9 mouse cellular contexts compared by ENCODE assay signal in genomic region chr6:94592710-94593109, GRCm38 (mm10).
DNase-seq lines count a peak whose midpoint lies in the region; ATAC-seq and TF ChIP-seq lines count a peak whose summit lies in the region.
"Had no signal": no experiment of that assay in that cellular context is flagged by ENCODE, and none has a peak within 500 bp of the region (broad histone marks: within the 10 kb centered on the region; RNA-seq: fewer than 3 reads in every experiment).

No protein-coding gene starts in this region.

- peak; percentile 10 for DNase-seq in gastrocnemius, adult 2 months
- DNase-seq in gastrocnemius, postnatal 14 days, result no peak
- peak; percentile 11 for DNase-seq in midbrain, embryonic 10.5 days (ENCODE audit: low spot score)
- DNase-seq in hindbrain, embryonic 14.5 days (ENCODE audit: low spot score), result no peak
- no peak for DNase-seq in c-Kit-positive CD71-positive TER-119-positive erythroid progenitor cells, embryonic 14.5 days (ENCODE audit: low spot score)
- no peak for DNase-seq in cerebellum, postnatal 4 days (ENCODE audit: low spot score in 2 of 2)

- no peak overlapping the region for H3K9ac ChIP-seq in midbrain, embryonic 16.5 days (ENCODE audit: low read depth, low read length)
- peak overlapping the region; percentile 24; the same call in 1 of the 2 replicates for H3K9ac ChIP-seq in hindbrain, embryonic 14.5 days
- H3K9ac ChIP-seq in neural tube, embryonic 14.5 days (replicated peaks; ENCODE audit: low read depth, low read length), result no peak overlapping the region

- no peak for ATAC-seq in midbrain, embryonic 16.5 days
- ATAC-seq in hindbrain, embryonic 14.5 days (ENCODE audit: low FRiP score), result peak; percentile 48; the same call in 1 of the 2 replicates
- ATAC-seq in neural tube, embryonic 14.5 days (ENCODE audit: low read depth), result peak; percentile 81

- no peak overlapping the region for H3K4me2 ChIP-seq in midbrain, embryonic 16.5 days (ENCODE audit: low read length)
- peak overlapping the region; percentile 19; the same call in 1 of the 2 replicates for H3K4me2 ChIP-seq in hindbrain, embryonic 14.5 days (replicated peaks)
- no peak overlapping the region for H3K4me2 ChIP-seq in neural tube, embryonic 14.5 days (ENCODE audit: low read depth, low read length)

- H3K27me3 ChIP-seq in midbrain, embryonic 10.5 days (ENCODE audit: low read depth, poor library complexity, severe bottlenecking), result no peaks in the 10 kb centered on the region
- no peaks in the 10 kb centered on the region for H3K27me3 ChIP-seq in midbrain, embryonic 16.5 days (ENCODE audit: control insufficient read depth, insufficient read depth, low read depth, low read length)
- no peaks in the 10 kb centered on the region for H3K27me3 ChIP-seq in hindbrain, embryonic 14.5 days (ENCODE audit: control insufficient read depth, insufficient read depth, low read length)
- H3K27me3 ChIP-seq in neural tube, embryonic 14.5 days (ENCODE audit: control insufficient read depth, insufficient read depth, low read length), result no peaks in the 10 kb centered on the region

- no peak for TF ChIP-seq CTCF in gastrocnemius, adult 2 months (IDR thresholded peaks at IDR 0.05)

- peaks cover 16% of the 10 kb centered on the region for H3K4me1 ChIP-seq in midbrain, embryonic 10.5 days
- peaks cover 8% of the 10 kb centered on the region for H3K4me1 ChIP-seq in midbrain, embryonic 16.5 days (ENCODE audit: control insufficient read depth, insufficient read depth, low read length)
- peaks cover 25% of the 10 kb centered on the region for H3K4me1 ChIP-seq in hindbrain, embryonic 14.5 days (replicated peaks; ENCODE audit: control insufficient read depth, insufficient read depth, low read length)
- peaks cover 6% of the 10 kb centered on the region; the same call in 1 of the 2 replicates for H3K4me1 ChIP-seq in neural tube, embryonic 14.5 days (ENCODE audit: control insufficient read depth, insufficient read depth, low read length)

- no peaks in the 10 kb centered on the region for H3K9me3 ChIP-seq in midbrain, embryonic 10.5 days (replicated peaks)
- no peaks in the 10 kb centered on the region for H3K9me3 ChIP-seq in midbrain, embryonic 16.5 days (replicated peaks; ENCODE audit: control insufficient read depth, low read length, poor library complexity, severe bottlenecking)
- H3K9me3 ChIP-seq in hindbrain, embryonic 14.5 days (ENCODE audit: control insufficient read depth, low read length), result no peaks in the 10 kb centered on the region
- H3K9me3 ChIP-seq in neural tube, embryonic 14.5 days (ENCODE audit: control insufficient read depth, low read length), result no peaks in the 10 kb centered on the region

- WGBS in midbrain, embryonic 10.5 days, result 55% methylated on average over 4 of the region's 4 CpGs
- WGBS in midbrain, embryonic 16.5 days, result 18% methylated on average over 4 of the region's 4 CpGs
- 21% methylated on average over 4 of the region's 4 CpGs for WGBS in hindbrain, embryonic 14.5 days
- WGBS in neural tube, embryonic 14.5 days, result 11% methylated on average over 4 of the region's 4 CpGs

- no peaks in the 10 kb centered on the region for H3K36me3 ChIP-seq in midbrain, embryonic 10.5 days
- H3K36me3 ChIP-seq in midbrain, embryonic 16.5 days (ENCODE audit: control insufficient read depth, insufficient read depth, low read length), result no peaks in the 10 kb centered on the region
- no peaks in the 10 kb centered on the region for H3K36me3 ChIP-seq in hindbrain, embryonic 14.5 days (replicated peaks; ENCODE audit: control insufficient read depth, insufficient read depth)
- no peaks in the 10 kb centered on the region for H3K36me3 ChIP-seq in neural tube, embryonic 14.5 days (ENCODE audit: control insufficient read depth, insufficient read depth, low read length)

- peak overlapping the region; percentile 23 for H3K4me3 ChIP-seq in gastrocnemius, adult 2 months
- H3K4me3 ChIP-seq in midbrain, embryonic 10.5 days, result no peak overlapping the region
- no peak overlapping the region for H3K4me3 ChIP-seq in midbrain, embryonic 16.5 days (ENCODE audit: low read depth, low read length)
- H3K4me3 ChIP-seq in hindbrain, embryonic 14.5 days (replicated peaks; ENCODE audit: low read length), result no peak overlapping the region
- H3K4me3 ChIP-seq in neural tube, embryonic 14.5 days (ENCODE audit: low read depth, low read length), result no peak overlapping the region
- H3K4me3 ChIP-seq: erythroblast, embryonic 14.5 days had no signal

- intact Hi-C loops in gastrocnemius, adult 2 months (cut with DNase I), result no loop called here
- intact Hi-C loops in gastrocnemius, postnatal 14 days (cut with DNase I; ENCODE audit: low total_unique reads), result no loop called here

- peak overlapping the region; percentile 66 for H3K27ac ChIP-seq in gastrocnemius, adult 2 months
- H3K27ac ChIP-seq in midbrain, embryonic 10.5 days (replicated peaks), result no peak overlapping the region; the same call in 1 of the 2 replicates
- no peak overlapping the region for H3K27ac ChIP-seq in midbrain, embryonic 16.5 days (ENCODE audit: low read length)
- H3K27ac ChIP-seq in hindbrain, embryonic 14.5 days, result peak overlapping the region; percentile 38; the same call in 1 of the 2 replicates
- no peak overlapping the region for H3K27ac ChIP-seq in neural tube, embryonic 14.5 days (ENCODE audit: low read depth, low read length)

Comparison
In these comparisons a context has a peak if more than half of its experiments do, and no peak if none do; other contexts are left out.
1. DNase-seq: peak in gastrocnemius, adult 2 months (single experiment) and midbrain, embryonic 10.5 days (single experiment); none in gastrocnemius, postnatal 14 days (single experiment), hindbrain, embryonic 14.5 days (single experiment), c-Kit-positive CD71-positive TER-119-positive erythroid progenitor cells, embryonic 14.5 days (single experiment) and cerebellum, postnatal 4 days (0 of 2).
2. H3K27ac ChIP-seq: peak in gastrocnemius, adult 2 months (single experiment) and hindbrain, embryonic 14.5 days (single experiment); none in midbrain, embryonic 10.5 days (single experiment), midbrain, embryonic 16.5 days (single experiment) and neural tube, embryonic 14.5 days (single experiment).